Mouse (Mus musculus) heart, embryonic 16.5 days (tissue): Measurements from ENCODE around the gene Chd6. TPM values are rescaled to one million over a fixed set of nuclear protein-coding genes. Genes with fewer than 3 reads are reported as not detected.

Source experiments
- ATAC-seq: fragments of 200-750 bp; cut with Nextera tagmentation; replicated peaks from 2 replicates; pipeline ENCODE4 v1.8.0; 2017; ENCODE audit warnings: moderate number of reproducible peaks; ENCODE audit not compliant: insufficient read depth, low FRiP score; ENCODE audit errors: extremely low read depth
- H3K27ac ChIP-seq: fragments of 300-500 bp; sonication (generic); 2 replicates; pipeline ENCODE4 v1.5.1; 2014; ENCODE audit warnings: mild to moderate bottlenecking, low read length, control low read depth, moderate library complexity
- H3K27me3 ChIP-seq: fragments of 300-500 bp; sonication (generic); 2 replicates; pipeline ENCODE4 v1.6.1; 2014; ENCODE audit warnings: low read length, mixed read lengths; ENCODE audit not compliant: control insufficient read depth, insufficient read depth
- H3K36me3 ChIP-seq: fragments of 300-500 bp; sonication (generic); 2 replicates; pipeline ENCODE4 v1.6.1; 2014; ENCODE audit not compliant: control insufficient read depth, insufficient read depth
- H3K4me1 ChIP-seq: fragments of 300-500 bp; sonication (generic); 2 replicates; pipeline ENCODE4 v1.6.1; 2014; ENCODE audit warnings: low read length, mixed read lengths; ENCODE audit not compliant: control insufficient read depth, insufficient read depth
- H3K4me2 ChIP-seq: fragments of 300-500 bp; sonication (generic); 2 replicates; pipeline ENCODE4 v1.6.1; 2014; ENCODE audit warnings: low read depth, mild to moderate bottlenecking, control low read depth, low read length
- H3K4me3 ChIP-seq: fragments of 300-500 bp; sonication (generic); 2 replicates; pipeline ENCODE4 v1.5.1; 2014; ENCODE audit warnings: mild to moderate bottlenecking, control low read depth, low read length
- H3K9ac ChIP-seq: fragments of 300-500 bp; sonication (generic); 2 replicates; pipeline ENCODE4 v1.6.1; 2014; ENCODE audit warnings: low read length, control low read depth
- H3K9me3 ChIP-seq: fragments of 300-500 bp; sonication (generic); replicated peaks from 2 replicates; pipeline ENCODE4 v1.6.1; 2016; ENCODE audit warnings: low read length; ENCODE audit not compliant: control insufficient read depth
- WGBS: fragments of 180-500 bp; shearing (Covaris S2); extraction: QIAGEN DNeasy Blood & Tissue Kit; methylation state at CpG from one replicate; pipeline ENCODE4 v1.1.7; 2014; 5-methylcytosine and 5-hydroxymethylcytosine counted together
- polyA plus RNA-seq: library from polyadenylated mRNA; unstranded; fragments of >200 nt; fragmentation: Nextera tagmentation; extraction: Ambion mirVana; gene quantifications from 2 replicates; pipeline ENCODE4 v1.2.1, GENCODE M21; 2015

Chd6 gene
- polyA plus RNA-seq, 1 experiment from 2014 or later, result 18.8 TPM

- no peaks in the 10 kb centered on the region for H3K27me3 ChIP-seq
- 56% methylated on average over 3 of the region's 3 CpGs for WGBS
- no peak overlapping the region for H3K9ac ChIP-seq
These were observed 175.9 kb downstream of the Chd6 start for GRCm38 (mm10) chr2:160932981-160933380.

GRCm38 (mm10) chr2:160932325-160932724 is 176.6 kb downstream of the Chd6 start:
- Histone ChIP-seq H3K4me1 (no peaks in the 10 kb centered on the region), H3K9ac (no peak overlapping the region), H3K9me3 (no peaks in the 10 kb centered on the region), H3K4me3 (no peak overlapping the region), H3K27me3 (no peaks in the 10 kb centered on the region), H3K27ac (no peak overlapping the region), H3K4me2 (no peak overlapping the region), H3K36me3 (no peaks in the 10 kb centered on the region)
- ATAC-seq, result no peak
- 69% methylated on average over 8 of the region's 8 CpGs for WGBS

More at GRCm38 (mm10) chr2:160932981-160933380, 175.9 kb downstream of the Chd6 start:
- H3K27ac ChIP-seq, result no peak overlapping the region
- no peak overlapping the region for H3K4me3 ChIP-seq
- H3K36me3 ChIP-seq, result no peaks in the 10 kb centered on the region
- no peaks in the 10 kb centered on the region for H3K9me3 ChIP-seq
- no peak for ATAC-seq
- no peak overlapping the region for H3K4me2 ChIP-seq
- H3K4me1 ChIP-seq, result no peaks in the 10 kb centered on the region

- H3K9ac ChIP-seq, result no peak overlapping the region
- H3K27me3 ChIP-seq, result no peaks in the 10 kb centered on the region
- H3K9me3 ChIP-seq, result no peaks in the 10 kb centered on the region
- no peaks in the 10 kb centered on the region for H3K4me1 ChIP-seq
- no peaks in the 10 kb centered on the region for H3K36me3 ChIP-seq
- WGBS, result 94% methylated on average over 5 of the region's 5 CpGs
- H3K4me2 ChIP-seq, result no peak overlapping the region
- H3K27ac ChIP-seq, result no peak overlapping the region
- no peak for ATAC-seq
- H3K4me3 ChIP-seq, result no peak overlapping the region
These were observed 177.5 kb downstream of the Chd6 start for GRCm38 (mm10) chr2:160931378-160931777.

GRCm38 (mm10) chr2:160925203-160925602 is 183.7 kb downstream of the Chd6 start:
- no peak for ATAC-seq
- Histone ChIP-seq H3K9ac (no peak overlapping the region), H3K27me3 (no peaks in the 10 kb centered on the region), H3K27ac (no peak overlapping the region), H3K4me3 (no peak overlapping the region), H3K36me3 (no peaks in the 10 kb centered on the region), H3K9me3 (no peaks in the 10 kb centered on the region), H3K4me1 (no peaks in the 10 kb centered on the region), H3K4me2 (no peak overlapping the region)
- 71% methylated on average over 9 of the region's 9 CpGs for WGBS

- Histone ChIP-seq H3K4me3 (no peak overlapping the region), H3K4me2 (no peak overlapping the region), H3K9ac (no peak overlapping the region), H3K27ac (no peak overlapping the region), H3K4me1 (no peaks in the 10 kb centered on the region), H3K9me3 (no peaks in the 10 kb centered on the region), H3K36me3 (no peaks in the 10 kb centered on the region), H3K27me3 (no peaks in the 10 kb centered on the region)
- no peak for ATAC-seq
- WGBS, result 61% methylated on average over 7 of the region's 7 CpGs
These were observed 187.6 kb downstream of the Chd6 start for GRCm38 (mm10) chr2:160921285-160921684.

GRCm38 (mm10) chr2:160918930-160919215 is 190.0 kb downstream of the Chd6 start:
- no peak overlapping the region for H3K4me3 ChIP-seq
- H3K27ac ChIP-seq, result no peak overlapping the region
- H3K4me1 ChIP-seq, result peaks cover 4% of the 10 kb centered on the region; the same call in 1 of the 2 replicates
- WGBS, result 70% methylated on average over 2 of the region's 2 CpGs
- no peak overlapping the region for H3K9ac ChIP-seq
- H3K36me3 ChIP-seq, result no peaks in the 10 kb centered on the region
- peaks cover 5% of the 10 kb centered on the region; the same call in 1 of the 2 replicates for H3K27me3 ChIP-seq
- no peak overlapping the region for H3K4me2 ChIP-seq
- ATAC-seq, result no peak
- no peaks in the 10 kb centered on the region for H3K9me3 ChIP-seq

GRCm38 (mm10) chr2:160918154-160918929 is 190.5 kb downstream of the Chd6 start:
- no peak overlapping the region for H3K9ac ChIP-seq
- no peak for ATAC-seq
- no peaks in the 10 kb centered on the region for H3K9me3 ChIP-seq
- no peak overlapping the region for H3K27ac ChIP-seq
- no peak overlapping the region for H3K4me2 ChIP-seq
- no peak overlapping the region for H3K4me3 ChIP-seq
- H3K27me3 ChIP-seq, result peaks cover 9% of the 10 kb centered on the region
- 68% methylated on average over 8 of the region's 8 CpGs for WGBS
- H3K36me3 ChIP-seq, result no peaks in the 10 kb centered on the region
- H3K4me1 ChIP-seq, result peaks cover 4% of the 10 kb centered on the region; the same call in 1 of the 2 replicates

- peaks cover 20% of the 10 kb centered on the region for H3K27me3 ChIP-seq
- no peaks in the 10 kb centered on the region for H3K9me3 ChIP-seq
- H3K4me2 ChIP-seq, result no peak overlapping the region
- WGBS, result 72% methylated on average over 3 of the region's 3 CpGs
- no peak overlapping the region for H3K4me3 ChIP-seq
- no peak overlapping the region for H3K9ac ChIP-seq
- H3K36me3 ChIP-seq, result no peaks in the 10 kb centered on the region
- H3K27ac ChIP-seq, result no peak overlapping the region
- H3K4me1 ChIP-seq, result peaks cover 4% of the 10 kb centered on the region; the same call in 1 of the 2 replicates
- ATAC-seq, result no peak
These were observed 191.6 kb downstream of the Chd6 start for GRCm38 (mm10) chr2:160917313-160917712.

- WGBS, result 89% methylated on average over 8 of the region's 8 CpGs
- no peak overlapping the region for H3K27ac ChIP-seq
These were observed 192.2 kb downstream of the Chd6 start for GRCm38 (mm10) chr2:160916714-160917113.

More at GRCm38 (mm10) chr2:160916714-160917113, 192.2 kb downstream of the Chd6 start:
- Histone ChIP-seq H3K36me3 (no peaks in the 10 kb centered on the region), H3K4me1 (peaks cover 5% of the 10 kb centered on the region; the same call in 1 of the 2 replicates), H3K9me3 (no peaks in the 10 kb centered on the region), H3K9ac (no peak overlapping the region), H3K4me2 (no peak overlapping the region), H3K27me3 (peaks cover 26% of the 10 kb centered on the region), H3K4me3 (no peak overlapping the region)
- no peak for ATAC-seq
